Mouse (Mus musculus) MEL-GATA-1-ER (cell line): Measurements from ENCODE around the gene Acmsd.

Source experiments
- DNase-seq: peaks from one replicate; pipeline ENCODE4 v3.0.0-alpha.2; 2012; ENCODE audit warnings: low read depth; ENCODE audit errors: extremely low read depth

The Acmsd gene

GRCm38 (mm10) chr1:127775206-127775720 lies 46.0 kb downstream of the Acmsd start:
- DNase-seq = no peak

GRCm38 (mm10) chr1:127776246-127776645 lies 47.0 kb downstream of the Acmsd start:
- no peak for DNase-seq

GRCm38 (mm10) chr1:127778611-127779010 lies 49.4 kb downstream of the Acmsd start:
- DNase-seq = no peak

GRCm38 (mm10) chr1:127780142-127780541 lies 50.9 kb downstream of the Acmsd start:
- no peak for DNase-seq

- no peak for DNase-seq
Observed at GRCm38 (mm10) chr1:127780849-127781248, 51.6 kb downstream of the Acmsd start.

- no peak for DNase-seq
Observed at GRCm38 (mm10) chr1:127783862-127784261, 54.6 kb downstream of the Acmsd start.

GRCm38 (mm10) chr1:127785882-127786281 lies 56.7 kb downstream of the Acmsd start:
- DNase-seq = no peak

- no peak for DNase-seq
Observed at GRCm38 (mm10) chr1:127788943-127789342, 59.7 kb downstream of the Acmsd start.

GRCm38 (mm10) chr1:127793459-127793858 lies 64.2 kb downstream of the Acmsd start:
- no peak for DNase-seq

- no peak for DNase-seq
Observed at GRCm38 (mm10) chr1:127795087-127795769, 66.0 kb downstream of the Acmsd start.

GRCm38 (mm10) chr1:127796341-127796740 lies 67.1 kb downstream of the Acmsd start:
- no peak for DNase-seq

- DNase-seq = no peak
Observed at GRCm38 (mm10) chr1:127796752-127797151, 67.5 kb downstream of the Acmsd start.

GRCm38 (mm10) chr1:127802916-127803315 lies 73.7 kb downstream of the Acmsd start:
- no peak for DNase-seq

- no peak for DNase-seq
Observed at GRCm38 (mm10) chr1:127808671-127809070, 79.5 kb downstream of the Acmsd start.

GRCm38 (mm10) chr1:127812929-127813328 lies 83.7 kb downstream of the Acmsd start:
- DNase-seq = no peak

- no peak for DNase-seq
Observed at GRCm38 (mm10) chr1:127816381-127816780, 87.2 kb downstream of the Acmsd start.
